Mouse (Mus musculus) CD4-positive, CD25-positive, alpha-beta regulatory T cell, adult 4 months (primary cell): Measurements from ENCODE around the gene Fgf6. TPM values are rescaled to one million over a fixed set of nuclear protein-coding genes. Genes with fewer than 3 reads are reported as not detected.

Source experiments
- polyA plus RNA-seq, 2 experiments: library from polyadenylated mRNA; unstranded; fragments of 100-300 nt; shearing (Covaris generic); gene quantifications; one replicate each; pipeline ENCODE4 v1.2.1; 2017

The Fgf6 gene
- polyA plus RNA-seq, 2 experiments from 2014 or later = not detected

Other genes starting within 250 kb of the Fgf6 start
- gene Ndufa9, start 166.4 kb upstream of the Fgf6 start, polyA plus RNA-seq = 100 to 1,000 TPM; 170 to 192 TPM
- not detected for gene Akap3, start 162.5 kb upstream of the Fgf6 start, polyA plus RNA-seq
- gene Dyrk4, start 93.7 kb upstream of the Fgf6 start, polyA plus RNA-seq = under 1 TPM; 0.44 to 0.95 TPM
- 1 to 10 TPM; 3.6 to 9.2 TPM for gene Rad51ap1, start 76.0 kb upstream of the Fgf6 start, polyA plus RNA-seq
- 10 to 100 TPM; 14.9 to 16.3 TPM for gene D6Wsu163e, start 75.6 kb upstream of the Fgf6 start, polyA plus RNA-seq
- not detected for gene Fgf23, start 57.3 kb downstream of the Fgf6 start, polyA plus RNA-seq
- gene Tigar, start 94.0 kb downstream of the Fgf6 start, polyA plus RNA-seq = 10 to 100 TPM in 1 of 2 experiments, 1 to 10 TPM in 1; 7.6 to 10.6 TPM
- gene Ccnd2, start 136.6 kb downstream of the Fgf6 start, polyA plus RNA-seq = 100 to 1,000 TPM; 616 to 775 TPM